Mouse (Mus musculus) CD4-positive helper T cell, adult 2 months (primary cell): ENCODE results near the gene Ppp2r5a.

Experiments used
- DNase-seq: peaks from one replicate; pipeline ENCODE4 v3.0.0-alpha.2; 2012; ENCODE audit warnings: low read depth, missing footprints, low spot score

The Ppp2r5a gene

GRCm38 (mm10) chr1:191380843-191381242 is 22.2 kb downstream of the Ppp2r5a start:
- no peak for DNase-seq

GRCm38 (mm10) chr1:191378080-191378479 is 25.0 kb downstream of the Ppp2r5a start:
- no peak for DNase-seq

- no peak for DNase-seq
Observed at GRCm38 (mm10) chr1:191375644-191375998, 27.5 kb downstream of the Ppp2r5a start.

GRCm38 (mm10) chr1:191374993-191375643 is 28.0 kb downstream of the Ppp2r5a start:
- no peak for DNase-seq

GRCm38 (mm10) chr1:191369140-191369539 is 33.9 kb downstream of the Ppp2r5a start:
- DNase-seq = peak; percentile 42

GRCm38 (mm10) chr1:191368193-191368592 is 34.9 kb downstream of the Ppp2r5a start:
- DNase-seq = no peak

- peak; percentile 72 for DNase-seq
Observed at GRCm38 (mm10) chr1:191364477-191364876, 38.6 kb downstream of the Ppp2r5a start.

GRCm38 (mm10) chr1:191362412-191362811 is 40.7 kb downstream of the Ppp2r5a start:
- no peak for DNase-seq

GRCm38 (mm10) chr1:191359478-191359877 is 43.6 kb downstream of the Ppp2r5a start:
- DNase-seq = no peak

- no peak for DNase-seq
Observed at GRCm38 (mm10) chr1:191356936-191357335, 46.1 kb downstream of the Ppp2r5a start.

GRCm38 (mm10) chr1:191353836-191354235 is 49.2 kb downstream of the Ppp2r5a start:
- no peak for DNase-seq

- DNase-seq = peak; percentile 47
Observed at GRCm38 (mm10) chr1:191352786-191353488, 50.1 kb downstream of the Ppp2r5a start.

GRCm38 (mm10) chr1:191350355-191350754 is 52.7 kb downstream of the Ppp2r5a start:
- no peak for DNase-seq

- no peak for DNase-seq
Observed at GRCm38 (mm10) chr1:191349486-191350037, 53.5 kb downstream of the Ppp2r5a start.

GRCm38 (mm10) chr1:191348996-191349395 is 54.1 kb downstream of the Ppp2r5a start:
- no peak for DNase-seq

GRCm38 (mm10) chr1:191348592-191348991 is 54.5 kb downstream of the Ppp2r5a start:
- no peak for DNase-seq

GRCm38 (mm10) chr1:191347602-191348001 is 55.5 kb downstream of the Ppp2r5a start:
- DNase-seq = no peak

- DNase-seq = no peak
Observed at GRCm38 (mm10) chr1:191340530-191340929, 62.5 kb downstream of the Ppp2r5a start.

GRCm38 (mm10) chr1:191339876-191340275 is 63.2 kb downstream of the Ppp2r5a start:
- DNase-seq = no peak

GRCm38 (mm10) chr1:191334500-191334899 is 68.6 kb downstream of the Ppp2r5a start:
- DNase-seq = no peak

GRCm38 (mm10) chr1:191330356-191330755 is 72.7 kb downstream of the Ppp2r5a start:
- no peak for DNase-seq

GRCm38 (mm10) chr1:191328019-191328441 is 75.0 kb downstream of the Ppp2r5a start:
- no peak for DNase-seq

GRCm38 (mm10) chr1:191327258-191327657 is 75.8 kb downstream of the Ppp2r5a start:
- no peak for DNase-seq
